Mouse (Mus musculus) kidney, adult 2 months (tissue): ENCODE data around the gene Igsf10. TPM values are rescaled to one million over a fixed set of nuclear protein-coding genes. Genes with fewer than 3 reads are reported as not detected.

Source experiments
- DNase-seq: peaks from one replicate; pipeline ENCODE4 v3.0.0; 2021
- H3K27ac ChIP-seq: fragments of 200-500 bp; 2 replicates; pipeline ENCODE4 v1.5.1; 2012; ENCODE audit warnings: low read depth, low read length, control low read depth, inconsistent platforms; ENCODE audit not compliant: insufficient read depth
- H3K27me3 ChIP-seq: fragments of 200-500 bp; replicated peaks from 2 replicates; pipeline ENCODE4 v1.6.1; 2012; ENCODE audit warnings: mild to moderate bottlenecking, moderate library complexity, low read length, inconsistent platforms; ENCODE audit not compliant: control insufficient read depth, insufficient read depth
- H3K36me3 ChIP-seq: fragments of 200-500 bp; 2 replicates; pipeline ENCODE4 v1.6.1; 2012; ENCODE audit warnings: mild to moderate bottlenecking, moderate library complexity, low read length, inconsistent platforms; ENCODE audit not compliant: control insufficient read depth, insufficient read depth
- H3K4me1 ChIP-seq: fragments of 200-500 bp; 2 replicates; pipeline ENCODE4 v1.6.1; 2011; ENCODE audit warnings: low read length; ENCODE audit not compliant: control insufficient read depth, insufficient read depth
- H3K4me3 ChIP-seq: fragments of 200-500 bp; 2 replicates; pipeline ENCODE4 v1.5.1; 2011; ENCODE audit warnings: mild to moderate bottlenecking, low read depth, low read length, control low read depth; ENCODE audit not compliant: insufficient read depth
- CTCF ChIP-seq: fragments of 200-500 bp; conservative IDR thresholded peaks from 2 replicates; pipeline ENCODE4 v1.5.1; 2011; ENCODE audit warnings: low read depth, mild to moderate bottlenecking, control low read depth, low read length, moderate library complexity, mixed read lengths; ENCODE audit not compliant: insufficient read depth, insufficient read length
- POLR2A ChIP-seq: fragments of 200-500 bp; IDR thresholded peaks from one replicate; pipeline ENCODE4 v1.6.1; 2011; ENCODE audit warnings: low read depth, low read length, control low read depth
- WGBS: fragments of 180-500 bp; shearing (Covaris S2); methylation state at CpG from one replicate; pipeline ENCODE4 v1.1.7; 2018; 5-methylcytosine and 5-hydroxymethylcytosine counted together
- polyA plus RNA-seq: library from polyadenylated mRNA; depleted of rRNA; stranded (reverse); fragments of >200 nt; gene quantifications from 2 replicates; pipeline ENCODE4 v1.2.3, GENCODE M21; 2012

Igsf10 gene
- polyA plus RNA-seq, 1 experiment, result 0.48 TPM

DNA sequence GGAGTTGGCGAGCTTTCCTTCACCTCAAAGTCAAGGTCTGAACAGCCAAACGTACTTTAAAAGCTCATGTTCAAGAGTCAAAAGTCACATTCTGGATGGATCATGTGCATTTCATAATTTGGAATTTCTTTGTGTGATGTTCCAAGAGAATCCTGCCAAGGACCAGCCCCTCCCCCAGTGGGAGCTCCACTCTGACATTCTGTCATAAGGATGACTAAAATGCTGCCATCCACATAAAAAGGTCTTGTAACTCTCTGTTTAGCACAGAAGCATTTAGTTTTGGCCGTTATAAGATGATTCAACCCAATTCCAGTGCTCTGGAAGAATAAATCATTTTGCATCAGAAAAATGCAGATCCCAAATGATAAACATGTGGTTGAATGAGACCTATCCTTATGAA, 10.0 kb upstream of the Igsf10 start:
- Histone ChIP-seq H3K4me3 (no peak overlapping the region), H3K4me1 (no peaks in the 10 kb centered on the region), H3K27ac (no peak overlapping the region), H3K27me3 (no peaks in the 10 kb centered on the region), H3K36me3 (no peaks in the 10 kb centered on the region)
- TF ChIP-seq CTCF, result no peak
- no peak for TF ChIP-seq POLR2A
- no peak for DNase-seq
- whole genome bisulfite sequencing, result 76% methylated on average over 3 of the region's 3 CpGs

GRCm38 (mm10) chr3:59351768-59352167, 7.6 kb upstream of the Igsf10 start:
- Histone ChIP-seq H3K27me3 (no peaks in the 10 kb centered on the region), H3K4me1 (no peaks in the 10 kb centered on the region), H3K36me3 (no peaks in the 10 kb centered on the region), H3K4me3 (no peak overlapping the region), H3K27ac (no peak overlapping the region)
- no peak for TF ChIP-seq CTCF
- no peak for TF ChIP-seq POLR2A
- DNase-seq, result no peak

DNA sequence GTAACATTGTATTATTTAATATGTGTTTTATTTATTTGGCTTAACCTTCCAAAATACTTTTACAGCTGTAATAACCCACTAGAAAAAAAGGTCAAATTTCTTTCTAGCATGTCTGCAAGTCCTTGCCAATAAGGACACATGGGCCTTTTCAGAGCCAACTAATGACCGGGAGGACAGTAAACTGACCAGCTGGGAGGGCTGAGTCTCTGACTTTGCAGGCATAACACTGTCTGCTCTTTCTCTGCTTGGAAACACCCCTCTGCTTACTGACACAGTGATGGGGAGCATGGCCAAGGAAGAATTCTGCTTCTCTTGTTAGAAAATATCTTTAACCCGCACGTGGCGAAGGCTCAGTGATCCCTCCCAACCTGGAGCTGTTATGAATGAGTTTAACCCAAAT, 1.2 kb downstream of the Igsf10 start:
- no peak for TF ChIP-seq CTCF
- TF ChIP-seq POLR2A, result no peak
- Histone ChIP-seq H3K36me3 (no peaks in the 10 kb centered on the region), H3K27ac (no peak overlapping the region), H3K27me3 (no peaks in the 10 kb centered on the region), H3K4me3 (no peak overlapping the region), H3K4me1 (no peaks in the 10 kb centered on the region)
- DNase-seq, result peak; percentile 33
- 53% methylated on average over 4 of the region's 4 CpGs for WGBS

GRCm38 (mm10) chr3:59341647-59342427, 2.4 kb downstream of the Igsf10 start:
- no peaks in the 10 kb centered on the region for H3K27me3 ChIP-seq
- WGBS, result 73% methylated on average over 11 of the region's 11 CpGs
- no peaks in the 10 kb centered on the region for H3K36me3 ChIP-seq
- no peaks in the 10 kb centered on the region for H3K4me1 ChIP-seq
- no peak overlapping the region for H3K4me3 ChIP-seq
- H3K27ac ChIP-seq, result no peak overlapping the region
- TF ChIP-seq CTCF (no peak), POLR2A (no peak)
- DNase-seq, result no peak

- no peak overlapping the region for H3K4me3 ChIP-seq
- 88% methylated on average over 2 of the region's 2 CpGs for WGBS
- no peaks in the 10 kb centered on the region for H3K36me3 ChIP-seq
- no peaks in the 10 kb centered on the region for H3K27me3 ChIP-seq
- no peak overlapping the region for H3K27ac ChIP-seq
- no peak for TF ChIP-seq POLR2A
- TF ChIP-seq CTCF, result no peak
- H3K4me1 ChIP-seq, result no peaks in the 10 kb centered on the region
- DNase-seq, result no peak
Measured at GRCm38 (mm10) chr3:59328526-59328925, 15.7 kb downstream of the Igsf10 start.

DNA sequence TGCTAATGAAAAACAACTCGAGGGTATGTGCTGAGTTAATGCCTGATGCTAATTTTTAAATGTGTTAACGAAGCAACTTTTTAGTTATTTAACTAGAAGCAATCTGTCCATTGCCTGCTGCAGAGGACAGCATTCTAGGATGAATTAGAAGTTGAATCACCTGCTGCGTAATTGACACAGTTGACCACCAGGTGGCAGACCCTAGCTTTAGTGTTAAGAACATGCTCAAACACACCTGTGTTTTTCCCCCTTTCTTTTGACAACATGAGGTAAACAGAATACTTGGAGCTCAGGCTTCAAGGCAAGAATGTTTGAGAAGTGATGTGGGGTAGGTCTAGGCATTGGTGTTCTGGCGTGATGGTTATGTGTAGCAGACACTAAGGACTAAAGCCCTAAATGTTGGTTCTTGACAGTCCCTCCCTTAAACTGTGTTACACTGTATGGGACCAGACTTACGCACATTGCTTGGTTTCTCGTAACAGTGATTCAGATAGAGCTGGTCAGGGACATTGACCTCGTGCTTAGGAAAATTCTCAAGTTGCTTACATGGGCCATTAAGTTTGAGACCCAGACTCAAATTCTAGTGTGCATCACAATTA, 22.8 kb downstream of the Igsf10 start:
- TF ChIP-seq CTCF (peak; percentile 38), POLR2A (no peak)
- Histone ChIP-seq H3K4me1 (no peaks in the 10 kb centered on the region), H3K4me3 (no peak overlapping the region), H3K27me3 (no peaks in the 10 kb centered on the region), H3K27ac (no peak overlapping the region), H3K36me3 (no peaks in the 10 kb centered on the region)
- DNase-seq, result peak; percentile 46
- 31% methylated on average over 7 of the region's 7 CpGs for WGBS

- Histone ChIP-seq H3K4me3 (no peak overlapping the region), H3K4me1 (no peaks in the 10 kb centered on the region), H3K27ac (no peak overlapping the region), H3K36me3 (no peaks in the 10 kb centered on the region), H3K27me3 (no peaks in the 10 kb centered on the region)
- 64% methylated on average over 7 of the region's 7 CpGs for WGBS
- no peak for DNase-seq
- TF ChIP-seq POLR2A (no peak), CTCF (no peak)
Measured at GRCm38 (mm10) chr3:59316077-59316476, 28.1 kb downstream of the Igsf10 start.

- Histone ChIP-seq H3K4me1 (no peaks in the 10 kb centered on the region), H3K27me3 (no peaks in the 10 kb centered on the region), H3K4me3 (no peak overlapping the region), H3K27ac (no peak overlapping the region), H3K36me3 (no peaks in the 10 kb centered on the region)
- DNase-seq, result no peak
- no peak for TF ChIP-seq CTCF
- TF ChIP-seq POLR2A, result no peak
- WGBS, result 84% methylated on average over 10 of the region's 10 CpGs
Measured at GRCm38 (mm10) chr3:59312610-59313009, 31.6 kb downstream of the Igsf10 start.
